Comparison of ENCODE assay signal across 9 mouse cellular contexts in the genomic region with DNA sequence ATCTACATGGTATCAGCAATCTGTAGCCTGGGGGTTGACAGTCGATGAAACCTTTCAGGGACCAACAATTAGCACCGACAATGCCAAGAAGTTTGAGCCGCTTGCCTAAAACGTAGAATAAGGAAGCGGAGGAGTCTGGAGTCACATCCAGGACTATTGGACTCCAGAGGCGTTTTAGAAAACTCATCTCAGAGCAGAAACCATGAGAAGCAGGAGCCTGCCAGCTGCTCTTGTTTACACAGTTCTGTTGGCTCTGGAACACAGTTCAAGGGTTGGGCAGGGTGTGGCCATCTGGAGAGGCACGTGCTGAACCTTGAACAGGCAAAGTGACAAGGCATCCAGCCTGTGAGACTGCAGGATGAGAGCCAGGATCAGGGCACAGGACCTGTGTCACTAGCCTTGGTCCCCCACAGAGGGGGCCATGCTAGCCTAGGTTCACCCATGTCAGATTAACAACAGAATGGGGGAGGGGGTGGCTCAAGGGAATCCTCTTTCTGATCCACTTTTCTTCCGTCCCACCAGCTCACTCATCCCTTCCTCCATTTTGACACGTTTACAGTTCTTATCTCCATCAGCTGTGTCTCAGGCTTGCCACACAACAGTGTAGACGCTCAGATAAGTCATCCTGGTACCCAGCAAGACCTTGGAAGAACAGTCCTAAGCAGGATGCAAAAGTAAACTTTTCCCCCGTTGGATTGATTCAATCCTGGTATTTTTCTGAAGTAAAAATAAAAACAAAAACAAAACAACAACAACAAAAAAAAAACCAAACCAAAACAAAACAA. TPM values are rescaled to one million over a fixed set of nuclear protein-coding genes. Genes with fewer than 3 reads are reported as not detected.
A peak's percentile ranks its signal among the peaks of the same experiment; 100 is the strongest.
DNase-seq lines count a peak whose midpoint lies in the region; ATAC-seq and TF ChIP-seq lines count a peak whose summit lies in the region.
"Had no signal": no experiment of that assay in that cellular context is flagged by ENCODE, and none has a peak within 500 bp of the region (broad histone marks: within the 10 kb centered on the region; RNA-seq: fewer than 3 reads in every experiment).

No protein-coding gene starts in this region.

- peaks cover 29% of the 10 kb centered on the region for H3K4me1 ChIP-seq in hindbrain, embryonic 13.5 days (replicated peaks)
- peaks cover 15% of the 10 kb centered on the region for H3K4me1 ChIP-seq in hindbrain, embryonic 16.5 days (ENCODE audit: control insufficient read depth, insufficient read depth, low read depth, low read length)
- peaks cover 34% of the 10 kb centered on the region for H3K4me1 ChIP-seq in heart, adult 2 months (ENCODE audit: control insufficient read depth, insufficient read depth, low read length)
- H3K4me1 ChIP-seq in kidney, embryonic 16.5 days (ENCODE audit: insufficient read depth, low read length) = peaks cover 50% of the 10 kb centered on the region

- no peak for TF ChIP-seq CTCF in heart, adult 2 months (IDR thresholded peaks at IDR 0.05)

- no peak overlapping the region for H3K9ac ChIP-seq in hindbrain, embryonic 13.5 days
- no peak overlapping the region for H3K9ac ChIP-seq in hindbrain, embryonic 16.5 days (ENCODE audit: low read depth, low read length)
- no peak overlapping the region for H3K9ac ChIP-seq in heart, adult 2 months (ENCODE audit: low read depth, low read length)
- no peak overlapping the region for H3K9ac ChIP-seq in kidney, embryonic 16.5 days (replicated peaks; ENCODE audit: low read length)
- H3K9ac ChIP-seq: hindbrain, embryonic 15.5 days had no signal

- peak overlapping the region; percentile 31; the same call in 1 of the 2 replicates for H3K27ac ChIP-seq in hindbrain, embryonic 13.5 days
- no peak overlapping the region for H3K27ac ChIP-seq in hindbrain, embryonic 16.5 days (ENCODE audit: low read depth, low read length)
- peak overlapping the region; percentile 85 for H3K27ac ChIP-seq in heart, adult 2 months
- H3K27ac ChIP-seq in kidney, embryonic 16.5 days (ENCODE audit: low read length) = peak overlapping the region; percentile 60

- H3K27me3 ChIP-seq in hindbrain, embryonic 13.5 days = no peaks in the 10 kb centered on the region
- no peaks in the 10 kb centered on the region for H3K27me3 ChIP-seq in hindbrain, embryonic 16.5 days (replicated peaks; ENCODE audit: control insufficient read depth, insufficient read depth, low read length)
- no peaks in the 10 kb centered on the region for H3K27me3 ChIP-seq in heart, adult 2 months (ENCODE audit: control insufficient read depth, insufficient read depth, low read length)
- H3K27me3 ChIP-seq in kidney, embryonic 16.5 days (ENCODE audit: insufficient read depth, low read length) = no peaks in the 10 kb centered on the region
- H3K27me3 ChIP-seq: hindbrain, embryonic 15.5 days had no signal

- intact Hi-C loops in heart, adult 2 months (cut with DNase I) = no loop called here

- TF ChIP-seq EP300 in heart, adult 2 months (IDR thresholded peaks at IDR 0.05; ENCODE audit: insufficient read depth, low read depth, low read length) = peak; percentile 94

- DNase-seq in heart, adult 2 months = peak; percentile 81 to 88
- peak; percentile 89 for DNase-seq in lung, postnatal 10 days
- DNase-seq in layer of hippocampus, adult 9-11 months = no peak
- no peak for DNase-seq in frontal cortex, postnatal 10 days (ENCODE audit: low spot score in 2 of 2)
- no peak for DNase-seq in frontal cortex, postnatal 25 days (ENCODE audit: low spot score in 2 of 2)

- no peaks in the 10 kb centered on the region for H3K36me3 ChIP-seq in hindbrain, embryonic 13.5 days
- no peaks in the 10 kb centered on the region for H3K36me3 ChIP-seq in hindbrain, embryonic 16.5 days (ENCODE audit: control insufficient read depth, insufficient read depth, low read length)
- H3K36me3 ChIP-seq in heart, adult 2 months (ENCODE audit: control insufficient read depth, insufficient read depth, low read length) = peaks cover 23% of the 10 kb centered on the region
- peaks cover 11% of the 10 kb centered on the region for H3K36me3 ChIP-seq in kidney, embryonic 16.5 days (ENCODE audit: insufficient read depth, low read length)
- H3K36me3 ChIP-seq: hindbrain, embryonic 15.5 days had no signal

- no peak for TF ChIP-seq POLR2A in heart, adult 2 months (IDR thresholded peaks at IDR 0.05; ENCODE audit: insufficient read depth, low read depth, low read length)

- no peaks in the 10 kb centered on the region for H3K79me2 ChIP-seq in heart, adult 2 months (replicated peaks; ENCODE audit: control insufficient read depth, insufficient read depth, low read length)

- H3K4me3 ChIP-seq in hindbrain, embryonic 13.5 days = no peak overlapping the region
- H3K4me3 ChIP-seq in hindbrain, embryonic 16.5 days (ENCODE audit: low read length) = no peak overlapping the region
- no peak overlapping the region for H3K4me3 ChIP-seq in heart, adult 2 months
- H3K4me3 ChIP-seq in kidney, embryonic 16.5 days (ENCODE audit: low read length) = no peak overlapping the region
- H3K4me3 ChIP-seq: hindbrain, embryonic 15.5 days had no signal

- no peak for ATAC-seq in hindbrain, embryonic 13.5 days (ENCODE audit: low FRiP score)
- ATAC-seq in hindbrain, embryonic 16.5 days = no peak
- peak; percentile 62 for ATAC-seq in kidney, embryonic 16.5 days (ENCODE audit: low FRiP score, low TSS enrichment)

- 77% methylated on average over 11 of the region's 11 CpGs for WGBS in hindbrain, embryonic 13.5 days
- WGBS in hindbrain, embryonic 16.5 days = 69% methylated on average over 11 of the region's 11 CpGs
- WGBS in heart, adult 2 months = 22% methylated on average over 11 of the region's 11 CpGs
- WGBS in kidney, embryonic 16.5 days = 63% methylated on average over 11 of the region's 11 CpGs

- H3K4me2 ChIP-seq in hindbrain, embryonic 13.5 days = no peak overlapping the region
- no peak overlapping the region for H3K4me2 ChIP-seq in hindbrain, embryonic 16.5 days (ENCODE audit: low read length)
- no peak overlapping the region for H3K4me2 ChIP-seq in kidney, embryonic 16.5 days (replicated peaks; ENCODE audit: low read depth, low read length)
- H3K4me2 ChIP-seq: hindbrain, embryonic 15.5 days had no signal

- H3K9me3 ChIP-seq in hindbrain, embryonic 13.5 days = no peaks in the 10 kb centered on the region
- no peaks in the 10 kb centered on the region for H3K9me3 ChIP-seq in hindbrain, embryonic 16.5 days (ENCODE audit: control insufficient read depth, low read length)
- peaks cover 11% of the 10 kb centered on the region for H3K9me3 ChIP-seq in kidney, embryonic 16.5 days (ENCODE audit: low read length)
- H3K9me3 ChIP-seq: hindbrain, embryonic 15.5 days had no signal

RNA-seq across cellular contexts. Expression of a gene that starts 23.1 kb away (rescaled TPM):
- 12.3 and 12.5 TPM in 2 replicates for polyA plus RNA-seq in hindbrain, embryonic 13.5 days (2015; fragmentation: Nextera tagmentation; extraction: Ambion mirVana)
- 6.4 and 10.1 TPM in 2 replicates for polyA plus RNA-seq in hindbrain, embryonic 16.5 days (2015; fragmentation: Nextera tagmentation; extraction: Ambion mirVana)
- total RNA-seq in heart, adult 2 months (2021) = 100 to 1,000 TPM in 1 of 2 experiments, 10 to 100 TPM in 1; 98.9 to 116 TPM
- polyA plus RNA-seq in heart, adult 2 months (2012; rRNA removed) = 34.0 and 53.7 TPM in 2 replicates
- polyA plus RNA-seq in kidney, embryonic 16.5 days (2015; fragmentation: Nextera tagmentation; extraction: Ambion mirVana) = 32.1 and 33.6 TPM in 2 replicates

Comparison
In these comparisons a context has a peak if more than half of its experiments do, and no peak if none do; other contexts are left out.
1. DNase-seq: peak in heart, adult 2 months (2 of 2) and lung, postnatal 10 days (single experiment); none in layer of hippocampus, adult 9-11 months (single experiment), frontal cortex, postnatal 10 days (0 of 2) and frontal cortex, postnatal 25 days (0 of 2).